Mouse (Mus musculus) hindbrain, embryonic 10.5 days (tissue): Measurements from ENCODE around the gene Mpp2. TPM values are rescaled to one million over a fixed set of nuclear protein-coding genes. Genes with fewer than 3 reads are reported as not detected.

Source experiments
- DNase-seq: peaks from one replicate; pipeline ENCODE4 v3.0.0-alpha.2; 2017; ENCODE audit warnings: low spot score
- H3K27ac ChIP-seq: fragments of 300-500 bp; sonication (generic); 2 replicates; pipeline ENCODE4 v1.5.1; 2016; ENCODE audit warnings: mild to moderate bottlenecking, moderate library complexity
- H3K27me3 ChIP-seq: fragments of 300-500 bp; sonication (generic); 2 replicates; pipeline ENCODE4 v1.6.1; 2016; ENCODE audit warnings: mild to moderate bottlenecking; ENCODE audit not compliant: poor library complexity, insufficient read depth, severe bottlenecking
- H3K36me3 ChIP-seq: fragments of 300-500 bp; sonication (generic); 2 replicates; pipeline ENCODE4 v1.6.1; 2016; ENCODE audit warnings: mild to moderate bottlenecking, moderate library complexity
- H3K4me1 ChIP-seq: fragments of 300-500 bp; sonication (generic); replicated peaks from 2 replicates; pipeline ENCODE4 v1.6.1; 2016; ENCODE audit warnings: mild to moderate bottlenecking
- H3K4me3 ChIP-seq: fragments of 300-500 bp; sonication (generic); 2 replicates; pipeline ENCODE4 v1.5.1; 2016; ENCODE audit warnings: mild to moderate bottlenecking, moderate library complexity
- H3K9me3 ChIP-seq: fragments of 300-500 bp; sonication (generic); 2 replicates; pipeline ENCODE4 v1.6.1; 2016; ENCODE audit warnings: mild to moderate bottlenecking, moderate library complexity
- WGBS: fragments of 180-500 bp; shearing (Covaris S2); methylation state at CpG from one replicate; pipeline ENCODE4 v1.1.7; 2016; 5-methylcytosine and 5-hydroxymethylcytosine counted together
- polyA plus RNA-seq: library from polyadenylated mRNA; unstranded; fragments of >200 nt; fragmentation: Nextera tagmentation; extraction: Ambion mirVana; gene quantifications from 2 replicates; pipeline ENCODE4 v1.2.1, GENCODE M21; 2016

The Mpp2 gene
- polyA plus RNA-seq, 1 experiment from 2014 or later = 18.6 TPM

- Histone ChIP-seq H3K27me3 (peaks cover 53% of the 10 kb centered on the region), H3K4me3 (peak within 1 kb of the TSS; percentile 86), H3K9me3 (no peaks in the 10 kb centered on the region), H3K36me3 (peaks cover 7% of the 10 kb centered on the region), H3K27ac (peak within 1 kb of the TSS; percentile 93), H3K4me1 (peaks cover 40% of the 10 kb centered on the region)
- no peak for DNase-seq
- WGBS = 73% methylated on average over 6 of the region's 6 CpGs
These were observed 60.1 kb downstream of the Mpp2 start, which contains the start of gene Mpp3 for GRCm38 (mm10) chr11:102028087-102028816. Mpp3 (minus strand) TSS chr11:102028461.

GRCm38 (mm10) chr11:102027361-102028017, 60.8 kb downstream of the Mpp2 start:
- Histone ChIP-seq H3K4me1 (peaks cover 41% of the 10 kb centered on the region), H3K27me3 (peaks cover 50% of the 10 kb centered on the region), H3K9me3 (no peaks in the 10 kb centered on the region), H3K36me3 (peaks cover 12% of the 10 kb centered on the region), H3K27ac (peak overlapping the region; percentile 93), H3K4me3 (peak overlapping the region; percentile 86)
- peak; percentile 32 for DNase-seq
- 5% methylated on average over 12 of the region's 12 CpGs for WGBS

GRCm38 (mm10) chr11:102026694-102027360, 61.5 kb downstream of the Mpp2 start:
- H3K27ac ChIP-seq = peak overlapping the region; percentile 93
- peak overlapping the region; percentile 86 for H3K4me3 ChIP-seq
- peaks cover 45% of the 10 kb centered on the region for H3K27me3 ChIP-seq
- DNase-seq = peak; percentile 86
- no peaks in the 10 kb centered on the region for H3K9me3 ChIP-seq
- peaks cover 19% of the 10 kb centered on the region for H3K36me3 ChIP-seq
- WGBS = under 1% methylated on average over 72 of the region's 73 CpGs
- peaks cover 41% of the 10 kb centered on the region for H3K4me1 ChIP-seq

- Histone ChIP-seq H3K4me3 (peak overlapping the region; percentile 86), H3K36me3 (peaks cover 22% of the 10 kb centered on the region), H3K27me3 (peaks cover 45% of the 10 kb centered on the region), H3K27ac (peak overlapping the region; percentile 93), H3K9me3 (no peaks in the 10 kb centered on the region), H3K4me1 (peaks cover 41% of the 10 kb centered on the region)
- WGBS = 4% methylated on average over 23 of the region's 23 CpGs
- no peak for DNase-seq
These were observed 62.2 kb downstream of the Mpp2 start for GRCm38 (mm10) chr11:102025991-102026660.

GRCm38 (mm10) chr11:102025354-102025753, 63.0 kb downstream of the Mpp2 start:
- peak overlapping the region; percentile 86 for H3K4me3 ChIP-seq
- H3K9me3 ChIP-seq = no peaks in the 10 kb centered on the region
- H3K36me3 ChIP-seq = peaks cover 22% of the 10 kb centered on the region
- DNase-seq = no peak
- H3K27me3 ChIP-seq = peaks cover 45% of the 10 kb centered on the region
- peak overlapping the region; percentile 14; the same call in 1 of the 2 replicates for H3K27ac ChIP-seq
- WGBS = 34% methylated on average over 7 of the region's 7 CpGs
- H3K4me1 ChIP-seq = peaks cover 41% of the 10 kb centered on the region

- peaks cover 22% of the 10 kb centered on the region for H3K36me3 ChIP-seq
- H3K27me3 ChIP-seq = peaks cover 45% of the 10 kb centered on the region
- 0 out of 2 replicates have a peak overlapping the region, but pooled peaks have one; percentile 14 for H3K27ac ChIP-seq
- H3K9me3 ChIP-seq = no peaks in the 10 kb centered on the region
- DNase-seq = no peak
- H3K4me3 ChIP-seq = peak overlapping the region; percentile 86; the same call in 1 of the 2 replicates
- whole genome bisulfite sequencing = 85% methylated on average over 4 of the region's 4 CpGs
- peaks cover 41% of the 10 kb centered on the region for H3K4me1 ChIP-seq
These were observed 63.4 kb downstream of the Mpp2 start for GRCm38 (mm10) chr11:102024875-102025274.

GRCm38 (mm10) chr11:102024084-102024758, 64.1 kb downstream of the Mpp2 start:
- peaks cover 41% of the 10 kb centered on the region for H3K4me1 ChIP-seq
- H3K36me3 ChIP-seq = peaks cover 26% of the 10 kb centered on the region
- no peak overlapping the region for H3K27ac ChIP-seq
- peaks cover 42% of the 10 kb centered on the region for H3K27me3 ChIP-seq
- H3K9me3 ChIP-seq = no peaks in the 10 kb centered on the region
- 92% methylated on average over 6 of the region's 6 CpGs for WGBS
- no peak overlapping the region for H3K4me3 ChIP-seq
- no peak for DNase-seq

- DNase-seq = no peak
- H3K36me3 ChIP-seq = peaks cover 32% of the 10 kb centered on the region
- H3K27ac ChIP-seq = no peak overlapping the region
- no peaks in the 10 kb centered on the region for H3K9me3 ChIP-seq
- WGBS = 83% methylated on average over 13 of the region's 13 CpGs
- H3K4me1 ChIP-seq = peaks cover 41% of the 10 kb centered on the region
- no peak overlapping the region for H3K4me3 ChIP-seq
- peaks cover 37% of the 10 kb centered on the region for H3K27me3 ChIP-seq
These were observed 64.9 kb downstream of the Mpp2 start for GRCm38 (mm10) chr11:102023406-102023805.

- peaks cover 53% of the 10 kb centered on the region for H3K36me3 ChIP-seq
- peaks cover 21% of the 10 kb centered on the region for H3K4me1 ChIP-seq
- no peaks in the 10 kb centered on the region for H3K9me3 ChIP-seq
- DNase-seq = no peak
- no peak overlapping the region for H3K27ac ChIP-seq
- peaks cover 23% of the 10 kb centered on the region for H3K27me3 ChIP-seq
- 84% methylated on average over 5 of the region's 5 CpGs for WGBS
- H3K4me3 ChIP-seq = no peak overlapping the region
These were observed 67.1 kb downstream of the Mpp2 start for GRCm38 (mm10) chr11:102021196-102021595.

GRCm38 (mm10) chr11:102019736-102020135, 68.6 kb downstream of the Mpp2 start:
- Histone ChIP-seq H3K9me3 (no peaks in the 10 kb centered on the region), H3K4me3 (no peak overlapping the region), H3K36me3 (peaks cover 63% of the 10 kb centered on the region), H3K27me3 (peaks cover 9% of the 10 kb centered on the region; the same call in 1 of the 2 replicates), H3K27ac (no peak overlapping the region), H3K4me1 (peaks cover 18% of the 10 kb centered on the region)
- 81% methylated on average over 9 of the region's 9 CpGs for WGBS
- DNase-seq = no peak

- Histone ChIP-seq H3K4me3 (no peak overlapping the region), H3K27me3 (no peaks in the 10 kb centered on the region), H3K27ac (peak overlapping the region; percentile 45; the same call in 1 of the 2 replicates), H3K9me3 (no peaks in the 10 kb centered on the region), H3K4me1 (peaks cover 15% of the 10 kb centered on the region), H3K36me3 (peaks cover 65% of the 10 kb centered on the region)
- no peak for DNase-seq
- WGBS = 92% methylated on average over 1 of the region's 1 CpGs
These were observed 72.2 kb downstream of the Mpp2 start for GRCm38 (mm10) chr11:102016136-102016535.

- H3K9me3 ChIP-seq = no peaks in the 10 kb centered on the region
- no peak for DNase-seq
- peak overlapping the region; percentile 45; the same call in 1 of the 2 replicates for H3K27ac ChIP-seq
- H3K4me1 ChIP-seq = peaks cover 18% of the 10 kb centered on the region
- 64% methylated on average over 6 of the region's 6 CpGs for WGBS
- peaks cover 65% of the 10 kb centered on the region for H3K36me3 ChIP-seq
- H3K27me3 ChIP-seq = no peaks in the 10 kb centered on the region
- H3K4me3 ChIP-seq = no peak overlapping the region
These were observed 72.8 kb downstream of the Mpp2 start for GRCm38 (mm10) chr11:102015472-102015871.
